Mouse (Mus musculus) cerebellum, postnatal 4 days (tissue): Measurements from ENCODE around the gene Chdh.
A peak's percentile ranks its signal among the peaks of the same experiment; 100 is the strongest.

Experiments
- DNase-seq, 2 experiments: peaks; one replicate each; pipeline ENCODE4 v3.0.0; 2022; ENCODE audit warnings: low spot score in 2 of 2, mixed read lengths in 1 of 2

The Chdh gene

GRCm38 (mm10) chr14:30008733-30009575 is at the start of gene Chdh, which contains the start of gene Il17rb:
Chdh (plus strand) TSS chr14:30009023.
Il17rb (minus strand) TSS chr14:30008896.
- DNase-seq: peak in 1 of 2 experiments; percentile 53

GRCm38 (mm10) chr14:29967611-29968010 is 41.2 kb upstream of the Chdh start:
- no peak for DNase-seq

- DNase-seq: peak; percentile 66 to 89
These were observed 40.6 kb upstream of the Chdh start, which contains the start of gene Selenok for GRCm38 (mm10) chr14:29968075-29968821. Selenok (plus strand) TSS chr14:29968308.

- DNase-seq: no peak
These were observed 37.4 kb upstream of the Chdh start for GRCm38 (mm10) chr14:29971446-29971845.

GRCm38 (mm10) chr14:29971993-29972392 is 36.8 kb upstream of the Chdh start:
- no peak for DNase-seq

GRCm38 (mm10) chr14:29976927-29977326 is 31.9 kb upstream of the Chdh start:
- no peak for DNase-seq

GRCm38 (mm10) chr14:29978254-29979204 is 30.3 kb upstream of the Chdh start, which contains the start of gene Actr8:
Actr8 (plus strand) TSS chr14:29978337.
- peak; percentile 93 to 95 for DNase-seq

- peak in 1 of 2 experiments; percentile 16 for DNase-seq
These were observed 28.2 kb upstream of the Chdh start for GRCm38 (mm10) chr14:29980447-29981205.

- no peak for DNase-seq
These were observed 22.7 kb upstream of the Chdh start for GRCm38 (mm10) chr14:29986096-29986495.

- DNase-seq: no peak
These were observed 21.5 kb upstream of the Chdh start for GRCm38 (mm10) chr14:29987276-29987675.

- DNase-seq: no peak
These were observed 21.1 kb upstream of the Chdh start for GRCm38 (mm10) chr14:29987739-29988138.

GRCm38 (mm10) chr14:29988337-29988736 is 20.5 kb upstream of the Chdh start:
- no peak for DNase-seq

GRCm38 (mm10) chr14:29994976-29995375 is 13.8 kb upstream of the Chdh start:
- no peak for DNase-seq

- no peak for DNase-seq
These were observed 12.6 kb upstream of the Chdh start for GRCm38 (mm10) chr14:29996000-29996751.

GRCm38 (mm10) chr14:29997345-29997744 is 11.5 kb upstream of the Chdh start:
- no peak for DNase-seq

- DNase-seq: no peak
These were observed 9.9 kb upstream of the Chdh start for GRCm38 (mm10) chr14:29998747-29999474.

- DNase-seq: no peak
These were observed 9.4 kb upstream of the Chdh start for GRCm38 (mm10) chr14:29999475-29999811.

GRCm38 (mm10) chr14:30009864-30010560 is 1.2 kb downstream of the Chdh start:
- peak in 1 of 2 experiments; percentile 60 for DNase-seq
